In the genomic region with DNA sequence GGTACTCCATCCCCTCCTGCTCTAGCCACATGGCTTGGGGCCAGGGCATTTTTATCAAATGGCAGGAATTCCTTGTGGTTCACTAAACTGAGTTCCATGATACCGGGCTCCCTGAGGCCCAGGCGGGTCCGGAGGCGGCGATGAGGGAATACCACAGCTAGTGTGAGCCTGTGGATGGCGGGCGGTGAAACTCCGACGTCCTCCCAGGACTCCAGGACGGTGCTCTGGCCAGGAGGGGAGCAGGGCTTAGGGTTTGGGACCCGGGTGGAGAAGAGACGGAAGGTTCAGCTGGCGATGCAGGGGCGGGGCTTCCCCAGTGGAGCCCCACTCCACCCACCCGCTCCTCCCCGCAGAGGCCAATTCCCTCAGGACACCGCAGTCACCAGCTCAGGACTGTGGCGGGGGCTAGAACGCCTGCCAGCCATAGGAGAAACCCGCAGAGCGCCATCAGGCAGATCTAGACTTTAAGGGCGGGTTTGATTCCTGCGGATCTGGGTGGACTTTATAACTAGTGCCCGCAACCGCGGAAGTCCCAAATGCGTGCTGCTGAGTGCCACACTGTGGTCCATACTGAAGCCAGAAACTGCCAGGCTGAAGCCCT, we compare ENCODE assay signal across 8 mouse cellular contexts. TPM values are rescaled to one million over a fixed set of nuclear protein-coding genes. Genes with fewer than 3 reads are reported as not detected.
DNase-seq lines count a peak whose midpoint lies in the region; ATAC-seq and TF ChIP-seq lines count a peak whose summit lies in the region.

No protein-coding gene starts in this region.

- H3K9me3 ChIP-seq in kidney, embryonic 14.5 days (ENCODE audit: control insufficient read depth, low read length), result no peaks in the 10 kb centered on the region
- H3K9me3 ChIP-seq in hindbrain, embryonic 10.5 days, result no peaks in the 10 kb centered on the region
- no peaks in the 10 kb centered on the region for H3K9me3 ChIP-seq in lung, postnatal 0 days (ENCODE audit: low read length)
- H3K9me3 ChIP-seq in stomach, embryonic 15.5 days, result no peaks in the 10 kb centered on the region

- peaks cover 6% of the 10 kb centered on the region; the same call in 1 of the 2 replicates for H3K4me1 ChIP-seq in kidney, embryonic 14.5 days (ENCODE audit: control insufficient read depth, insufficient read depth, low read length)
- peaks cover 13% of the 10 kb centered on the region for H3K4me1 ChIP-seq in hindbrain, embryonic 10.5 days (replicated peaks)
- H3K4me1 ChIP-seq in lung, postnatal 0 days (ENCODE audit: insufficient read depth, low read depth, low read length), result no peaks in the 10 kb centered on the region
- H3K4me1 ChIP-seq in stomach, embryonic 15.5 days, result peaks cover 4% of the 10 kb centered on the region; the same call in 1 of the 2 replicates

- no peak for DNase-seq in kidney, adult 9 months
- DNase-seq in adrenal gland, postnatal 36 days, result peak; percentile 37 to 47
- peak; percentile 32 for DNase-seq in hindbrain, embryonic 10.5 days (ENCODE audit: low spot score)
- no peak for DNase-seq in lung, postnatal 0 days (ENCODE audit: low spot score)
- no peak for DNase-seq in urinary bladder, adult 2 months (ENCODE audit: low spot score)
- DNase-seq in spleen, postnatal 36 days (ENCODE audit: low spot score in 2 of 2), result no peak

- H3K4me3 ChIP-seq in kidney, embryonic 14.5 days (ENCODE audit: low read length), result peak overlapping the region; percentile 33
- peak overlapping the region; percentile 53 for H3K4me3 ChIP-seq in hindbrain, embryonic 10.5 days
- H3K4me3 ChIP-seq in lung, postnatal 0 days (ENCODE audit: low read depth, low read length), result peak overlapping the region; percentile 39
- peak overlapping the region; percentile 36 for H3K4me3 ChIP-seq in stomach, embryonic 15.5 days (replicated peaks)

- ATAC-seq in kidney, embryonic 14.5 days (ENCODE audit: low FRiP score, low TSS enrichment), result peak; percentile 46; the same call in 1 of the 2 replicates
- ATAC-seq in lung, postnatal 0 days, result peak; percentile 72
- ATAC-seq in stomach, embryonic 15.5 days (ENCODE audit: insufficient read depth, low FRiP score, low read depth), result peak; percentile 50; the same call in 1 of the 2 replicates

- WGBS in kidney, embryonic 14.5 days, result 4% methylated on average over 27 of the region's 27 CpGs
- WGBS in hindbrain, embryonic 10.5 days, result 3% methylated on average over 27 of the region's 27 CpGs
- WGBS in lung, postnatal 0 days, result 1% methylated on average over 26 of the region's 27 CpGs
- 2% methylated on average over 27 of the region's 27 CpGs for WGBS in stomach, embryonic 15.5 days

- H3K27me3 ChIP-seq in kidney, embryonic 14.5 days (ENCODE audit: control insufficient read depth, insufficient read depth, low read length), result peaks cover 65% of the 10 kb centered on the region
- peaks cover 41% of the 10 kb centered on the region for H3K27me3 ChIP-seq in hindbrain, embryonic 10.5 days (ENCODE audit: insufficient read depth, poor library complexity, severe bottlenecking)
- no peaks in the 10 kb centered on the region for H3K27me3 ChIP-seq in lung, postnatal 0 days (replicated peaks; ENCODE audit: insufficient read depth, low read length)
- peaks cover 17% of the 10 kb centered on the region; the same call in 1 of the 2 replicates for H3K27me3 ChIP-seq in stomach, embryonic 15.5 days (replicated peaks)

- no peak for TF ChIP-seq EP300 in lung, postnatal 0 days (IDR thresholded peaks at IDR 0.05)

- peak overlapping the region; percentile 24; the same call in 1 of the 2 replicates for H3K9ac ChIP-seq in kidney, embryonic 14.5 days (ENCODE audit: low read depth, low read length)
- peak overlapping the region; percentile 32; the same call in 1 of the 2 replicates for H3K9ac ChIP-seq in lung, postnatal 0 days (replicated peaks; ENCODE audit: low read depth)
- H3K9ac ChIP-seq in stomach, embryonic 15.5 days, result peak overlapping the region; percentile 25; the same call in 1 of the 2 replicates

- H3K27ac ChIP-seq in kidney, embryonic 14.5 days (ENCODE audit: low read depth, low read length), result no peak overlapping the region
- H3K27ac ChIP-seq in hindbrain, embryonic 10.5 days, result peak overlapping the region; percentile 16; the same call in 1 of the 2 replicates
- no peak overlapping the region for H3K27ac ChIP-seq in lung, postnatal 0 days (ENCODE audit: low read length)
- no peak overlapping the region for H3K27ac ChIP-seq in stomach, embryonic 15.5 days

- H3K4me2 ChIP-seq in kidney, embryonic 14.5 days (replicated peaks; ENCODE audit: low read depth, low read length), result peak overlapping the region; percentile 51
- H3K4me2 ChIP-seq in lung, postnatal 0 days (replicated peaks; ENCODE audit: low read depth, low read length), result peak overlapping the region; percentile 66
- peak overlapping the region; percentile 72 for H3K4me2 ChIP-seq in stomach, embryonic 15.5 days

- TF ChIP-seq CTCF in lung, postnatal 0 days (IDR thresholded peaks at IDR 0.05), result no peak

- H3K36me3 ChIP-seq in kidney, embryonic 14.5 days (ENCODE audit: control insufficient read depth, insufficient read depth, low read length), result no peaks in the 10 kb centered on the region
- H3K36me3 ChIP-seq in hindbrain, embryonic 10.5 days, result no peaks in the 10 kb centered on the region
- H3K36me3 ChIP-seq in lung, postnatal 0 days (ENCODE audit: insufficient read depth, low read length), result no peaks in the 10 kb centered on the region
- no peaks in the 10 kb centered on the region for H3K36me3 ChIP-seq in stomach, embryonic 15.5 days

RNA-seq across cellular contexts. Expression of a gene that starts 20.4 kb away (rescaled TPM):
- 120 and 163 TPM in 2 replicates for polyA plus RNA-seq in kidney, embryonic 14.5 days (2014; fragmentation: Nextera tagmentation; extraction: Ambion mirVana)
- total RNA-seq in adrenal gland, postnatal 36 days (2021), result 10 to 100 TPM; 44.0 to 49.0 TPM
- polyA plus RNA-seq in hindbrain, embryonic 10.5 days (2016; fragmentation: Nextera tagmentation; extraction: Ambion mirVana), result 98.6 and 110 TPM in 2 replicates
- polyA plus RNA-seq in lung, postnatal 0 days (2015; fragmentation: Nextera tagmentation; extraction: Ambion mirVana), result 129 and 146 TPM in 2 replicates
- 116 and 124 TPM in 2 replicates for polyA plus RNA-seq in stomach, embryonic 15.5 days (2015; fragmentation: Nextera tagmentation; extraction: Ambion mirVana)
- polyA plus RNA-seq in urinary bladder, adult 2 months (2012; rRNA removed), result 59.0 and 76.1 TPM in 2 replicates

RNA-seq across cellular contexts. Expression of a gene that starts 34.6 kb away (rescaled TPM):
- polyA plus RNA-seq in kidney, embryonic 14.5 days (2014; fragmentation: Nextera tagmentation; extraction: Ambion mirVana), result 11.5 and 16.7 TPM in 2 replicates
- total RNA-seq in adrenal gland, postnatal 36 days (2021), result 10 to 100 TPM; 15.7 to 20.0 TPM
- 21.1 and 23.8 TPM in 2 replicates for polyA plus RNA-seq in hindbrain, embryonic 10.5 days (2016; fragmentation: Nextera tagmentation; extraction: Ambion mirVana)
- 9.2 and 10.4 TPM in 2 replicates for polyA plus RNA-seq in lung, postnatal 0 days (2015; fragmentation: Nextera tagmentation; extraction: Ambion mirVana)
- 16.4 and 17.3 TPM in 2 replicates for polyA plus RNA-seq in stomach, embryonic 15.5 days (2015; fragmentation: Nextera tagmentation; extraction: Ambion mirVana)
- polyA plus RNA-seq in urinary bladder, adult 2 months (2012; rRNA removed), result 23.9 and 26.8 TPM in 2 replicates

RNA-seq across cellular contexts. Expression of a gene that starts 47.3 kb away (rescaled TPM):
- not detected in 2 replicates for polyA plus RNA-seq in kidney, embryonic 14.5 days (2014; fragmentation: Nextera tagmentation; extraction: Ambion mirVana)
- not detected for total RNA-seq in adrenal gland, postnatal 36 days (2021)
- polyA plus RNA-seq in hindbrain, embryonic 10.5 days (2016; fragmentation: Nextera tagmentation; extraction: Ambion mirVana), result not detected in 2 replicates
- polyA plus RNA-seq in lung, postnatal 0 days (2015; fragmentation: Nextera tagmentation; extraction: Ambion mirVana), result 0.12 TPM in 2 replicates
- 4.5 and 5.6 TPM in 2 replicates for polyA plus RNA-seq in stomach, embryonic 15.5 days (2015; fragmentation: Nextera tagmentation; extraction: Ambion mirVana)
- 0.03 TPM in 1 of 2 replicates, not detected in the other for polyA plus RNA-seq in urinary bladder, adult 2 months (2012; rRNA removed)

RNA-seq across cellular contexts. Expression of a gene that starts 48.9 kb away (rescaled TPM):
- 0.19 TPM in 1 of 2 replicates, not detected in the other for polyA plus RNA-seq in kidney, embryonic 14.5 days (2014; fragmentation: Nextera tagmentation; extraction: Ambion mirVana)
- total RNA-seq in adrenal gland, postnatal 36 days (2021), result not detected
- polyA plus RNA-seq in hindbrain, embryonic 10.5 days (2016; fragmentation: Nextera tagmentation; extraction: Ambion mirVana), result 0.20 and 0.22 TPM in 2 replicates
- polyA plus RNA-seq in lung, postnatal 0 days (2015; fragmentation: Nextera tagmentation; extraction: Ambion mirVana), result not detected in 2 replicates
- not detected in 2 replicates for polyA plus RNA-seq in stomach, embryonic 15.5 days (2015; fragmentation: Nextera tagmentation; extraction: Ambion mirVana)
- not detected in 2 replicates for polyA plus RNA-seq in urinary bladder, adult 2 months (2012; rRNA removed)

Comparison
In these comparisons a context has a peak if more than half of its experiments do, and no peak if none do; other contexts are left out.
1. DNase-seq: peak in adrenal gland, postnatal 36 days (2 of 2) and hindbrain, embryonic 10.5 days (single experiment); none in kidney, adult 9 months (single experiment), lung, postnatal 0 days (single experiment), urinary bladder, adult 2 months (single experiment) and spleen, postnatal 36 days (0 of 2).
2. Peak in every context shown above with its lines, with median percentiles within 50 percentile points of each other: ATAC-seq, H3K4me2 ChIP-seq, H3K4me3 ChIP-seq and H3K9ac ChIP-seq.